Mouse (Mus musculus) midbrain, embryonic 14.5 days (tissue): ENCODE results near the gene Igf2bp1. TPM values are rescaled to one million over a fixed set of nuclear protein-coding genes. Genes with fewer than 3 reads are reported as not detected.

Experiments used
- ATAC-seq: fragments of 200-750 bp; cut with Nextera tagmentation; 2 replicates; pipeline ENCODE4 v1.8.0; 2017; ENCODE audit warnings: moderate number of reproducible peaks, moderate library complexity; ENCODE audit not compliant: low FRiP score, low TSS enrichment
- DNase-seq: peaks from one replicate; pipeline ENCODE4 v3.0.0-alpha.2; 2015
- H3K27ac ChIP-seq: fragments of 300-500 bp; sonication (generic); replicated peaks from 2 replicates; pipeline ENCODE4 v1.5.1; 2014; ENCODE audit warnings: mild to moderate bottlenecking, low read depth, low read length, moderate library complexity
- H3K27me3 ChIP-seq: fragments of 300-500 bp; sonication (generic); 2 replicates; pipeline ENCODE4 v1.6.1; 2014; ENCODE audit warnings: low read length, control low read depth, mixed read lengths; ENCODE audit not compliant: control insufficient read depth, insufficient read depth
- H3K36me3 ChIP-seq: fragments of 300-500 bp; sonication (generic); 2 replicates; pipeline ENCODE4 v1.6.1; 2014; ENCODE audit warnings: low read length, control low read depth; ENCODE audit not compliant: control insufficient read depth, insufficient read depth
- H3K4me1 ChIP-seq: fragments of 300-500 bp; sonication (generic); 2 replicates; pipeline ENCODE4 v1.6.1; 2014; ENCODE audit warnings: mild to moderate bottlenecking, antibody characterized with exemption, low read length, control low read depth; ENCODE audit not compliant: control insufficient read depth, insufficient read depth
- H3K4me2 ChIP-seq: fragments of 300-500 bp; sonication (generic); 2 replicates; pipeline ENCODE4 v1.6.1; 2014; ENCODE audit warnings: mild to moderate bottlenecking, low read length, moderate library complexity
- H3K4me3 ChIP-seq: fragments of 300-500 bp; sonication (generic); replicated peaks from 2 replicates; pipeline ENCODE4 v1.5.1; 2014; ENCODE audit warnings: low read depth, low read length
- H3K9ac ChIP-seq: fragments of 300-500 bp; sonication (generic); replicated peaks from 2 replicates; pipeline ENCODE4 v1.6.1; 2014; ENCODE audit warnings: mild to moderate bottlenecking, low read length, moderate library complexity
- H3K9me3 ChIP-seq: fragments of 300-500 bp; sonication (generic); 2 replicates; pipeline ENCODE4 v1.6.1; 2016; ENCODE audit warnings: low read length, control low read depth, mixed read lengths; ENCODE audit not compliant: control insufficient read depth
- WGBS: fragments of 180-500 bp; shearing (Covaris S2); extraction: QIAGEN DNeasy Blood & Tissue Kit; methylation state at CpG from one replicate; pipeline ENCODE4 v1.1.7; 2014; 5-methylcytosine and 5-hydroxymethylcytosine counted together
- polyA plus RNA-seq: library from polyadenylated mRNA; unstranded; fragments of >200 nt; fragmentation: Nextera tagmentation; extraction: Ambion mirVana; gene quantifications from 2 replicates; pipeline ENCODE4 v1.2.1, GENCODE M21; 2014

The Igf2bp1 gene
- 10.7 and 11.1 TPM in 2 replicates for polyA plus RNA-seq

GRCm38 (mm10) chr11:96005403-96006271 is at the start of gene Igf2bp1:
Gene Igf2bp1, minus strand, starts transcription at chr11:96005940.
- under 1% methylated on average over 71 of the region's 74 CpGs for WGBS
- H3K27ac ChIP-seq: peak within 1 kb of the TSS; percentile 96
- peak; percentile 85 for DNase-seq
- H3K36me3 ChIP-seq: no peaks in the 10 kb centered on the region
- H3K27me3 ChIP-seq: no peaks in the 10 kb centered on the region
- peak; percentile 43; the same call in 1 of the 2 replicates for ATAC-seq
- H3K9me3 ChIP-seq: no peaks in the 10 kb centered on the region
- H3K4me1 ChIP-seq: peaks cover 13% of the 10 kb centered on the region
- H3K9ac ChIP-seq: peak within 1 kb of the TSS; percentile 75
- H3K4me2 ChIP-seq: peak within 1 kb of the TSS; percentile 67
- H3K4me3 ChIP-seq: peak within 1 kb of the TSS; percentile 76

DNA sequence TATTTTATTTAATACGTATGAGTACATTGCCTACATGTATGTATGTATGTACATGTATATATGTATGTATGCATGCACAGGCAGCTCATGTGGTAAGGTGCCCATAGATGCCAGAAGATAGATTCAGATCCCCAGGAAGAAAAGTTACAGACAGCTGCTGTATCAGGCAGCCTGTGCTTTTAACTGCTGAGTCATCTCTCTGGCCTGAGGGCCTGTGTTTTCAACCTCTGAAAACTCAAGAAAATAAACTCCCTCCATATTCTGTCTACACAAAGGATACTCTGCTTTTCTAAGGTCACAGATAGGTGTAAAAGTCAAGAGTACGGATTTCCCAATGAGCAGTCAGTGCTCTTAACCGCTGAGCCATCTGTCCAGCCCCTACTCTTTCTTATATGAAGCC is 45.1 kb upstream of the Igf2bp1 start:
- no peaks in the 10 kb centered on the region for H3K9me3 ChIP-seq
- no peak overlapping the region for H3K4me2 ChIP-seq
- H3K4me1 ChIP-seq: no peaks in the 10 kb centered on the region
- H3K4me3 ChIP-seq: no peak overlapping the region
- no peak for ATAC-seq
- no peak overlapping the region for H3K27ac ChIP-seq
- no peak for DNase-seq
- peaks cover 92% of the 10 kb centered on the region for H3K36me3 ChIP-seq
- 95% methylated on average over 3 of the region's 3 CpGs for WGBS
- no peak overlapping the region for H3K9ac ChIP-seq
- H3K27me3 ChIP-seq: no peaks in the 10 kb centered on the region

- H3K9me3 ChIP-seq: no peaks in the 10 kb centered on the region
- H3K36me3 ChIP-seq: peaks cover 89% of the 10 kb centered on the region
Observed at GRCm38 (mm10) chr11:96049939-96050338, 44.2 kb upstream of the Igf2bp1 start.

DNA sequence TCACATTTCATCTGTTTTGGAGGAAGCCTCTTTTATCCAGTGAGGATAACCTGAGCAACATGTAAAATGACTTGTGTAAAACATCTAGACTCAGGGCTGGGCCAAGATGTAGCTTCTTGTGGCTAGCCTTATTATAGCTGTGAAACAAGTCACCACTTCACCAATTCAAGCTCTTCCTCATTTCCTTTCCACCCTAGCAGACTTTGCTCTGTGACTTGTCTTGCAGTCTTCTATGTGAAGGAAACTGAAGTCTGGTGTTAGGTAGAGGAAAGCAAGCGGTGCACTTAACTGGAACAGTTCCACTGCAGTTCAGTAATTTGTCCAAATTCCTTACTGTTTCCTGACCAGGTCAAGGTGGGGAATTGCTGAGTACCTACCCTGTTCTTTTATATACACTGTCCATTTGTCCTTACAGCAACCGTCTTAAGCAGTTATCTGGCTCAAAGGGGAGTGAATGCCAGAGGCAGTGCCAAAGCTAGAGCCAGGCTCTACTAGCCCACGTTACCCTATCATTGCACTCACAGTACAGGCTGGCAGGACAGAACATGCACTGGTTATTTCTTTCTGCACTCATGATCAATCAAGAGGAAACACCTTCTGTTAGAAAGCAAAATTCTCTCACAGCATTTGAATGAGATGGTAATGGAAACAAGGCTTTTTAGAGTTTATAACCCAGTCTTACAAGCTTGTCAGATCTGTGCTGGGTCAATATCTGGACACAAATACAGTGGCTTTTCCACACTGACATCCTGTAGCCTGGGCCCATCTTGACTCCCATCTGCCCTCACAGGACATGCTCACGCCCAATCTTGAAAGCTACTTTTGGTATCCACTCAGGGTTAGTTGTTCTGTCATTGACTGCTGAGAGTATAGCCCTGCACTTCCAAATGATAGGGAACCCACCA is 42.0 kb upstream of the Igf2bp1 start:
- H3K4me2 ChIP-seq: no peak overlapping the region
- H3K9me3 ChIP-seq: no peaks in the 10 kb centered on the region
- no peak for ATAC-seq
- no peaks in the 10 kb centered on the region for H3K27me3 ChIP-seq
- WGBS: 91% methylated on average over 4 of the region's 4 CpGs
- peaks cover 85% of the 10 kb centered on the region for H3K36me3 ChIP-seq
- H3K4me3 ChIP-seq: no peak overlapping the region
- H3K4me1 ChIP-seq: no peaks in the 10 kb centered on the region
- H3K27ac ChIP-seq: no peak overlapping the region
- DNase-seq: no peak
- no peak overlapping the region for H3K9ac ChIP-seq

More at GRCm38 (mm10) chr11:96049939-96050338, 44.2 kb upstream of the Igf2bp1 start:
- ATAC-seq (no peak), DNase-seq (no peak)
- 87% methylated on average over 4 of the region's 4 CpGs for WGBS
- H3K4me2 ChIP-seq: no peak overlapping the region
- no peaks in the 10 kb centered on the region for H3K27me3 ChIP-seq
- no peak overlapping the region for H3K4me3 ChIP-seq
- no peaks in the 10 kb centered on the region for H3K4me1 ChIP-seq
- H3K9ac ChIP-seq: no peak overlapping the region
- H3K27ac ChIP-seq: no peak overlapping the region

DNA sequence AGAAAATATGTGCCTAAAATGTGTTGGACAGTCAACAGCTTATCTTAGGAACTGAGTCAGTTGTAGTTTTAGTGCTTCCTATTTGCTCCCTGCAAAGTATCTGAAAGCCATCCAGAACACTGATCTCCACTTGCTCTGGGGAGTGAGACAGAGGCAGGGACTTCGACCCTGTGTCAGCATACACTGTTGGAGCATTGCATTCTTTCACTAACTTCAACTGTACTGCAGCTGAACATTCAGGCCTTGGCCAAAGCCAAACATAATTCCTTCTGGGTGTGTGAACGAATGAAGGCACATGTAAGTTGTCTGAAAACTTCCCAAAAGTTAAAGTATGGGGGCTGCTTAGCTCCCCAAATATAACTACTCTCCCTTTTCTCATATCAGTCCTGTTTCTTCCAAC is 41.1 kb upstream of the Igf2bp1 start:
- DNase-seq: no peak
- Histone ChIP-seq H3K9me3 (no peaks in the 10 kb centered on the region), H3K9ac (no peak overlapping the region), H3K27me3 (no peaks in the 10 kb centered on the region), H3K27ac (no peak overlapping the region), H3K4me2 (no peak overlapping the region), H3K4me1 (no peaks in the 10 kb centered on the region), H3K4me3 (no peak overlapping the region), H3K36me3 (peaks cover 86% of the 10 kb centered on the region)
- no peak for ATAC-seq
- WGBS: 90% methylated on average over 2 of the region's 2 CpGs

- H3K36me3 ChIP-seq: peaks cover 83% of the 10 kb centered on the region
- no peaks in the 10 kb centered on the region for H3K4me1 ChIP-seq
- H3K4me3 ChIP-seq: no peak overlapping the region
- no peaks in the 10 kb centered on the region for H3K27me3 ChIP-seq
- H3K4me2 ChIP-seq: no peak overlapping the region
- H3K9me3 ChIP-seq: no peaks in the 10 kb centered on the region
- no peak overlapping the region for H3K9ac ChIP-seq
- ATAC-seq (no peak), DNase-seq (no peak)
- H3K27ac ChIP-seq: no peak overlapping the region
- WGBS: 90% methylated on average over 8 of the region's 8 CpGs
Observed at GRCm38 (mm10) chr11:96046028-96046427, 40.3 kb upstream of the Igf2bp1 start.

DNA sequence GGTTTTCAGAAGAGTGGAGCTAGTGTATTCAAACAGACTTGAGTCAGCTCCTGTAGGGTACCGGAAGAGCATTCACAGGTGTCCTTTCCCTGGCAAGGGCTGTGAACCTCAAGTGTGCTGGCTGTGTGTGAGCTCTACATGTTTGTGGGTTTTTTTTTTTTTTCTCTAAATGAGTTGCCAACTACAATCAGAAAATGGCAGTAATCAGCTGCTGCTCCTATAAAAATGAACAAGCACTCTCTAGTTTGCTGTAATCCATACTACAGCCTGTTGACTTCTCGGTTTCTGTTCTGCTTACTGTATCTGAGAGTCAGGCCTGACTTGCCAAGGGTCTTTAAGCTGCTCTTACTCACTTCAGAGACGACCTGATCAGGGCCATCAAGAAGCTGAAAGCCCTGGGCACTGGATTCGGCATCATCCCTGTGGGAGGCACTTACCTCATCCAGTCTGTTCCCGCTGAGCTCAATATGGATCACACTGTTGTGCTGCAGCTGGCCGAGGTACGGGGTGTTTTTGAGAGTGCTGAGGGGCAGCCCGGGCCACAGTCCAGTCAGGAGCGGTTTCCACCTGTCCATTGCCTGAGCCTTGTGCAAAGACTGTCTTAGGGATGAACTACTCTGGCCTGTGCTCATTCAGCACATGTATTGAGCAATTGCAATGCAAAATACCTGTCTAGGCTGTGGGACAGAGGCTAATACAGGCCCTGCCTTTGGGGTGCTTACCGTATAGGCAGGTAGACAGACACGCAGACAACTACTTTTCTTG is 39.2 kb upstream of the Igf2bp1 start:
- peaks cover 80% of the 10 kb centered on the region for H3K36me3 ChIP-seq
- no peaks in the 10 kb centered on the region for H3K27me3 ChIP-seq
- H3K4me1 ChIP-seq: no peaks in the 10 kb centered on the region
- 92% methylated on average over 11 of the region's 11 CpGs for WGBS
- no peak for DNase-seq
- ATAC-seq: no peak
- H3K9ac ChIP-seq: no peak overlapping the region
- no peak overlapping the region for H3K4me3 ChIP-seq
- H3K4me2 ChIP-seq: no peak overlapping the region
- no peak overlapping the region for H3K27ac ChIP-seq
- H3K9me3 ChIP-seq: no peaks in the 10 kb centered on the region

DNA sequence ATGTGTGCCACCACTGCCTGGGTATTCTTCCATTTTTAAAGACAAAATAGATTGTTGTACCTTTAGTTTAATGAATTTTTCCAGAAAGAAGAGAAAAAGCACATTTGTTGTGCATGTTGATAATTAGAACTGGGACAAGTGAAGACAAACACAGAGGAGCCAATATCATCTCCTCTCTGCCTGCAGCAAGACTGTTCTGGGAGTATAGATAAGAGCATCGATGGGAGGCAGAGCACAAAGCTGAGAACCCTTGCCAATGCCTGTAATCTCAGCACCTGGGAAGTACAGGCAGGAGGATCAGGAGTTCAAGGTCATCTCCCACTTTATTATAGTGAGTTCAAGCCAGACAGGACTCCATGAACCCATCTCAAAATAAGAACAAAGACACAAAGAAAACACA is 32.8 kb upstream of the Igf2bp1 start:
- Histone ChIP-seq H3K4me3 (no peak overlapping the region), H3K9ac (no peak overlapping the region), H3K27me3 (no peaks in the 10 kb centered on the region), H3K9me3 (no peaks in the 10 kb centered on the region), H3K36me3 (peaks cover 38% of the 10 kb centered on the region), H3K4me2 (no peak overlapping the region), H3K4me1 (peaks cover 12% of the 10 kb centered on the region), H3K27ac (no peak overlapping the region)
- 89% methylated on average over 1 of the region's 1 CpGs for WGBS
- ATAC-seq: no peak
- DNase-seq: no peak
